Mouse (Mus musculus) stomach, embryonic 14.5 days (tissue): ENCODE measurements around the gene Lama2. TPM values are rescaled to one million over a fixed set of nuclear protein-coding genes. Genes with fewer than 3 reads are reported as not detected.
"Not testable (repeated sequence)": the region's sequence is repeated elsewhere in the genome, so short reads cannot be mapped to it uniquely, and the experiment has no call there.

ENCODE experiments used
- ATAC-seq: fragments of 200-750 bp; cut with Nextera tagmentation; 2 replicates; pipeline ENCODE4 v1.8.0; 2017; ENCODE audit warnings: low read depth, moderate TSS enrichment; ENCODE audit not compliant: insufficient number of reproducible peaks, insufficient read depth, low FRiP score
- H3K27ac ChIP-seq: fragments of 300-500 bp; sonication (generic); 2 replicates; pipeline ENCODE4 v1.5.1; 2014; ENCODE audit warnings: mild to moderate bottlenecking, low read length, moderate library complexity, mixed read lengths
- H3K27me3 ChIP-seq: fragments of 300-500 bp; sonication (generic); 2 replicates; pipeline ENCODE4 v1.6.1; 2014; ENCODE audit warnings: low read length, control low read depth, mixed read lengths; ENCODE audit not compliant: control insufficient read depth, insufficient read depth
- H3K36me3 ChIP-seq: fragments of 300-500 bp; sonication (generic); 2 replicates; pipeline ENCODE4 v1.6.1; 2014; ENCODE audit warnings: mild to moderate bottlenecking, control low read depth, low read length, moderate library complexity, mixed read lengths; ENCODE audit not compliant: control insufficient read depth, insufficient read depth
- H3K4me1 ChIP-seq: fragments of 300-500 bp; sonication (generic); 2 replicates; pipeline ENCODE4 v1.6.1; 2014; ENCODE audit warnings: low read length, control low read depth, mixed read lengths; ENCODE audit not compliant: control insufficient read depth, insufficient read depth
- H3K4me2 ChIP-seq: fragments of 300-500 bp; sonication (generic); replicated peaks from 2 replicates; pipeline ENCODE4 v1.6.1; 2014; ENCODE audit warnings: low read depth, low read length, control low read depth
- H3K4me3 ChIP-seq: fragments of 300-500 bp; sonication (generic); 2 replicates; pipeline ENCODE4 v1.5.1; 2014; ENCODE audit warnings: low read depth, low read length, control low read depth
- H3K9ac ChIP-seq: fragments of 300-500 bp; sonication (generic); replicated peaks from 2 replicates; pipeline ENCODE4 v1.6.1; 2014; ENCODE audit warnings: low read depth, mild to moderate bottlenecking, control low read depth, low read length, moderate library complexity, mixed read lengths
- H3K9me3 ChIP-seq: fragments of 300-500 bp; sonication (generic); 2 replicates; pipeline ENCODE4 v1.6.1; 2016; ENCODE audit warnings: low read depth, low read length, control low read depth; ENCODE audit not compliant: control insufficient read depth
- WGBS: fragments of 180-500 bp; shearing (Covaris S2); extraction: QIAGEN DNeasy Blood & Tissue Kit; methylation state at CpG from one replicate; pipeline ENCODE4 v1.1.7; 2014; 5-methylcytosine and 5-hydroxymethylcytosine counted together
- polyA plus RNA-seq: library from polyadenylated mRNA; unstranded; fragments of >200 nt; fragmentation: Nextera tagmentation; extraction: Ambion mirVana; gene quantifications from 2 replicates; pipeline ENCODE4 v1.2.1, GENCODE M21; 2014

Gene Lama2
- polyA plus RNA-seq, 1 experiment from 2014 or later: 25.8 TPM

- no peaks in the 10 kb centered on the region for H3K36me3 ChIP-seq
- H3K27me3 ChIP-seq: no peaks in the 10 kb centered on the region
- no peak for ATAC-seq
- no peaks in the 10 kb centered on the region for H3K9me3 ChIP-seq
- no peak overlapping the region for H3K9ac ChIP-seq
- H3K4me1 ChIP-seq: no peaks in the 10 kb centered on the region
- H3K4me2 ChIP-seq: no peak overlapping the region
- no peak overlapping the region for H3K27ac ChIP-seq
- WGBS: 57% methylated on average over 1 of the region's 1 CpGs
- no peak overlapping the region for H3K4me3 ChIP-seq
Measured at GRCm38 (mm10) chr10:26939549-26939948, 680.0 kb downstream of the Lama2 start.

DNA sequence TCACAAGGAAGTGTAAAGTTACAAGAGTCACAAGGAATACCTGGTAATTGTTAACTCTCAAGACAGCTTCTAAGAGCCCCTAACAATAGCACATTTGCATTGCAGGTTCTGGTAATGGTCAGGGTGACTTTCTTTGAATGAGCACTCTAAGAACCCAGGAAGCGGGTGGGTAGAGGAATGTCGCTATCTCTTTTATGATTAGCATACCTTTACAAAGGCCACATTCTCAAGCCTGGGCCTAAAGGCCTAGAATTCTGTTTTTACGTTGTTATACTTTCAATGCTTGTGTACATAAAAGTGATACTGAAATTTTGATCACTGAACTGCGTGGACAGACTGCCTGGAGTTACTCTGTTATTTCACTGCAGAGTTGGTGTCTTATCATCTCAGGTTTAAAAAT, 681.1 kb downstream of the Lama2 start:
- H3K27ac ChIP-seq, H3K27me3 ChIP-seq, H3K4me1 ChIP-seq, ATAC-seq, H3K4me2 ChIP-seq, H3K9me3 ChIP-seq, H3K9ac ChIP-seq, H3K36me3 ChIP-seq, H3K4me3 ChIP-seq: not testable (repeated sequence)
- WGBS: 83% methylated on average over 4 of the region's 4 CpGs

DNA sequence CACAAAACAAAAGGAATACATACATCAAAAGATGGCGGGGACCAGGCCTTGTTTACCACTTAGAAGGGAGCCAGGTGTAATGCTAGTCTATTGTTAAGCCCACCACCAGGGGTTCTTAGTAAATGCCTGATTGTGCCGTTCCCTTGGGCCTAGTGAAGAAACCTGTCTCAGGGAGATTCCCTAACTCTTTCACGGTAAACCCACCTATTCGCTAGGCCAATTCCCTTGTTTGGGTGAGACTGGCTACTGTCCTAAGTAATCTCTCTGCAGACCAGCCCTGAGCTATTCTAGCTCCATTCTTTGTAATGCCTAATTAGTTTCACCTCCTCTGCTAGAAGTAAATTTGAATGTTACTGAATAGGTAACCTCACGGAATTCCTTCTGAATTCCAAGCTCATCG, 683.5 kb downstream of the Lama2 start:
- not testable (repeated sequence) for H3K27ac ChIP-seq, H3K9me3 ChIP-seq, H3K36me3 ChIP-seq, H3K27me3 ChIP-seq, H3K4me1 ChIP-seq, H3K4me3 ChIP-seq, ATAC-seq, H3K9ac ChIP-seq, H3K4me2 ChIP-seq
- 90% methylated on average over 6 of the region's 6 CpGs for WGBS
